Mouse (Mus musculus): ENCODE measurements around the gene Mrap.

DNA sequence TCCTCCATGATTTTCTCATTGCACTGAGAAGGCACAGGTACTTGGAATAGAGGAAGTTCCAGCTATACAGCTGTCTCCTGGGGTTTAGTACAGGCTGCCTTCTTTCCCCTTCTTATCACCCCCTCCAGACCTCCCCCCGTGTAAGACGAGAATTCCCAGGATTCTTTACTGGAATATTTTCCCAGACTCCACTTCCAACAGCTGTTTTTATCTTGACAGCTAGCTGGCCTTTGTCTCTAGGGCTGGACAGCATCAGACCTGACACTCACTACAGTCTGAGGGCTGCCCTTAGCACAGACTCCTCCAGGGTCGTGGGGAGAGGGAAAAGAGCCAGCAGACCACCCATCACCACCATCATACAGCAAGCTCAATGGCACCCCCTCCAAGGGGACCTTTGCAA, 31.7 kb upstream of the Mrap start:
- TF ChIP-seq CTCF (IDR thresholded peaks at IDR 0.05; ENCODE audit: low read depth, low read length) (no peak), POLR2A (IDR thresholded peaks at IDR 0.05; ENCODE audit: insufficient read depth, low read length) (no peak), EP300 (IDR thresholded peaks at IDR 0.05; ENCODE audit: insufficient read depth, low read depth, low read length) (no peak)
